In genomic region chr11:87087142-87087541, GRCm38 (mm10) we compare ENCODE assay signal across 9 mouse cellular contexts. TPM values are rescaled to one million over a fixed set of nuclear protein-coding genes. Genes with fewer than 3 reads are reported as not detected.
A peak's percentile ranks its signal among the peaks of the same experiment; 100 is the strongest.
DNase-seq lines count a peak whose midpoint lies in the region; ATAC-seq and TF ChIP-seq lines count a peak whose summit lies in the region.
"Had no signal": no experiment of that assay in that cellular context is flagged by ENCODE, and none has a peak within 500 bp of the region (broad histone marks: within the 10 kb centered on the region; RNA-seq: fewer than 3 reads in every experiment).

No protein-coding gene starts in this region.

- no peaks in the 10 kb centered on the region for H3K27me3 ChIP-seq in heart, embryonic 14.5 days (ENCODE audit: control insufficient read depth, insufficient read depth, low read length)
- no peaks in the 10 kb centered on the region for H3K27me3 ChIP-seq in MEL (ENCODE audit: control insufficient read depth in 1 of 2, insufficient read depth in 2 of 2, low read length in 2 of 2)
- no peaks in the 10 kb centered on the region for H3K27me3 ChIP-seq in hindbrain, embryonic 14.5 days (ENCODE audit: control insufficient read depth, insufficient read depth, low read length)
- H3K27me3 ChIP-seq in midbrain, embryonic 12.5 days: no peaks in the 10 kb centered on the region

- TF ChIP-seq POLR2A in MEL (IDR thresholded peaks at IDR 0.05; ENCODE audit: control insufficient read depth in 1 of 2, insufficient read depth in 1 of 2, low read depth in 1 of 2, low read length in 2 of 2, poor library complexity in 1 of 2): no peak

- H3K4me2 ChIP-seq in heart, embryonic 14.5 days (ENCODE audit: low read length): peak overlapping the region; percentile 95
- peak overlapping the region; percentile 88 for H3K4me2 ChIP-seq in hindbrain, embryonic 14.5 days (replicated peaks)
- H3K4me2 ChIP-seq in midbrain, embryonic 12.5 days (replicated peaks): peak overlapping the region; percentile 74

- no peak for ATAC-seq in heart, embryonic 14.5 days (ENCODE audit: insufficient number of reproducible peaks, insufficient read depth, low FRiP score, low read depth)
- no peak for ATAC-seq in hindbrain, embryonic 14.5 days (ENCODE audit: low FRiP score)
- ATAC-seq in midbrain, embryonic 12.5 days (ENCODE audit: low FRiP score, low read depth): no peak

- peak in 1 of 2 experiments; percentile 58; a peak in 1 of 4 replicates for TF ChIP-seq EP300 in MEL (IDR thresholded peaks at IDR 0.05; ENCODE audit: low read depth in 1 of 2, low read length in 2 of 2)

- H3K79me2 ChIP-seq in MEL (ENCODE audit: control insufficient read depth, insufficient read depth, low read length, poor library complexity): peaks cover 32% of the 10 kb centered on the region

- TF ChIP-seq CTCF in MEL (IDR thresholded peaks at IDR 0.05 in 2 of 3, conservative IDR thresholded peaks at IDR 0.05 in 1 of 3; ENCODE audit: control insufficient read depth in 1 of 3, insufficient read depth in 1 of 3, low read depth in 2 of 3, low read length in 3 of 3, poor library complexity in 1 of 3, severe bottlenecking in 1 of 3): no peak

- DNase-seq in heart, adult 8-10 months (ENCODE audit: low spot score): no peak
- peak; percentile 80 for DNase-seq in MEL (ENCODE audit: low read depth, low spot score)
- DNase-seq in hindbrain, embryonic 14.5 days (ENCODE audit: low spot score): no peak
- DNase-seq in adrenal gland, postnatal 14 days: no peak
- DNase-seq in thymus, postnatal 0 days (ENCODE audit: low spot score): no peak
- DNase-seq in layer of hippocampus, adult 18-20 months (ENCODE audit: low spot score in 2 of 2): no peak

- peak overlapping the region; percentile 61 to 67; a peak in 2 of 4 replicates for H3K27ac ChIP-seq in heart, embryonic 14.5 days (replicated peaks in 1 of 2; ENCODE audit: control insufficient read depth in 1 of 2, insufficient read depth in 1 of 2, low read depth in 2 of 2, low read length in 2 of 2)
- peak overlapping the region; percentile 87 for H3K27ac ChIP-seq in MEL (ENCODE audit: control insufficient read depth, low read depth, low read length)
- no peak overlapping the region for H3K27ac ChIP-seq in hindbrain, embryonic 14.5 days
- no peak overlapping the region for H3K27ac ChIP-seq in midbrain, embryonic 12.5 days (replicated peaks)

- TF ChIP-seq RAD21 in MEL (IDR thresholded peaks at IDR 0.05; ENCODE audit: low read depth, low read length): no peak

- H3K9ac ChIP-seq in heart, embryonic 14.5 days (ENCODE audit: low read length): peak overlapping the region; percentile 92; the same call in 1 of the 2 replicates
- peak overlapping the region; percentile 16 for H3K9ac ChIP-seq in MEL (ENCODE audit: control insufficient read depth, low read depth, low read length, poor library complexity, severe bottlenecking)
- H3K9ac ChIP-seq in hindbrain, embryonic 14.5 days: peak overlapping the region; percentile 75; the same call in 1 of the 2 replicates
- H3K9ac ChIP-seq in midbrain, embryonic 12.5 days (replicated peaks): peak overlapping the region; percentile 88; the same call in 1 of the 2 replicates

- 39% methylated on average over 2 of the region's 2 CpGs for WGBS in heart, embryonic 14.5 days
- WGBS in hindbrain, embryonic 14.5 days: 72% methylated on average over 2 of the region's 2 CpGs
- 79% methylated on average over 2 of the region's 2 CpGs for WGBS in midbrain, embryonic 12.5 days

- H3K4me1 ChIP-seq in heart, embryonic 14.5 days (ENCODE audit: control insufficient read depth in 2 of 2, insufficient read depth in 2 of 2, low read length in 2 of 2): peaks cover 10 to 19% of the 10 kb centered on the region in 2 experiments
- H3K4me1 ChIP-seq in MEL (ENCODE audit: control insufficient read depth in 1 of 2, insufficient read depth in 2 of 2, low read length in 2 of 2): peaks cover 10 to 16% of the 10 kb centered on the region in 2 experiments; a peak in 3 of 4 replicates
- peaks cover 28% of the 10 kb centered on the region for H3K4me1 ChIP-seq in hindbrain, embryonic 14.5 days (replicated peaks; ENCODE audit: control insufficient read depth, insufficient read depth, low read length)
- peaks cover 28% of the 10 kb centered on the region for H3K4me1 ChIP-seq in midbrain, embryonic 12.5 days

- no peaks in the 10 kb centered on the region for H3K9me3 ChIP-seq in heart, embryonic 14.5 days (ENCODE audit: control insufficient read depth, low read length)
- H3K9me3 ChIP-seq in MEL (replicated peaks; ENCODE audit: insufficient read depth, low read length): no peaks in the 10 kb centered on the region
- H3K9me3 ChIP-seq in hindbrain, embryonic 14.5 days (ENCODE audit: control insufficient read depth, low read length): no peaks in the 10 kb centered on the region
- no peaks in the 10 kb centered on the region for H3K9me3 ChIP-seq in midbrain, embryonic 12.5 days

- peaks cover 59% of the 10 kb centered on the region for H3K36me3 ChIP-seq in heart, embryonic 14.5 days (ENCODE audit: control insufficient read depth, insufficient read depth, low read length)
- H3K36me3 ChIP-seq in MEL (ENCODE audit: control insufficient read depth in 1 of 2, insufficient read depth in 2 of 2, low read length in 2 of 2): peaks cover 12 to 18% of the 10 kb centered on the region in 2 experiments
- H3K36me3 ChIP-seq in hindbrain, embryonic 14.5 days (replicated peaks; ENCODE audit: control insufficient read depth, insufficient read depth): peaks cover 48% of the 10 kb centered on the region
- H3K36me3 ChIP-seq in midbrain, embryonic 12.5 days: peaks cover 49% of the 10 kb centered on the region

- H3K4me3 ChIP-seq in heart, embryonic 14.5 days (ENCODE audit: control insufficient read depth in 1 of 2, insufficient read depth in 1 of 2, low read depth in 1 of 2, low read length in 2 of 2): peak overlapping the region; percentile 66 to 86; a peak in 3 of 4 replicates
- peak overlapping the region; percentile 81 to 90 for H3K4me3 ChIP-seq in MEL (ENCODE audit: control insufficient read depth in 1 of 2, insufficient read depth in 1 of 2, low read depth in 2 of 2, low read length in 2 of 2)
- peak overlapping the region; percentile 69 for H3K4me3 ChIP-seq in hindbrain, embryonic 14.5 days (replicated peaks; ENCODE audit: low read length)
- H3K4me3 ChIP-seq in midbrain, embryonic 12.5 days: peak overlapping the region; percentile 95

RNA-seq across cellular contexts. Expression of gene Smg8, which starts 0.6 kb away (rescaled TPM):
- 12.9 and 14.0 TPM in 2 replicates for polyA plus RNA-seq in heart, embryonic 14.5 days (2014; fragmentation: Nextera tagmentation; extraction: Ambion mirVana)
- 10 to 100 TPM in 1 of 4 experiments, 1 to 10 TPM in 3; 8.9 to 10.3 (median 9.5) TPM for total RNA-seq in heart, adult 8-10 months (2022)
- total RNA-seq in MEL (2012; rRNA removed): 26.6 and 28.1 TPM in 2 replicates
- 100 to 1,000 TPM in 1 of 2 experiments, 10 to 100 TPM in 1; 33.9 to 120 TPM for polyA plus RNA-seq in MEL (2012; ENCODE audit: insufficient read depth in 1 of 2, insufficient read length in 2 of 2, low read depth in 1 of 2, low replicate concordance in 2 of 2, missing spikeins in 1 of 2)
- polyA plus RNA-seq in hindbrain, embryonic 14.5 days (2014; fragmentation: Nextera tagmentation; extraction: Ambion mirVana): 22.5 and 23.1 TPM in 2 replicates
- polyA plus RNA-seq in midbrain, embryonic 12.5 days (2016; fragmentation: Nextera tagmentation; extraction: Ambion mirVana): 26.4 and 29.3 TPM in 2 replicates
- total RNA-seq in adrenal gland, postnatal 14 days (2021): 16.2 and 18.3 TPM in 2 replicates
- polyA plus RNA-seq in thymus, postnatal 0 days (2015; fragmentation: Nextera tagmentation; extraction: Ambion mirVana): 17.1 and 17.9 TPM in 2 replicates
- 10 to 100 TPM; 16.3 to 17.8 TPM for total RNA-seq in layer of hippocampus, adult 18-20 months (2021)

RNA-seq across cellular contexts. Expression of gene Gdpd1, which starts 13.3 kb away (rescaled TPM):
- polyA plus RNA-seq in heart, embryonic 14.5 days (2014; fragmentation: Nextera tagmentation; extraction: Ambion mirVana): 28.6 and 30.1 TPM in 2 replicates
- total RNA-seq in heart, adult 8-10 months (2022): 10 to 100 TPM in 2 of 4 experiments, 1 to 10 TPM in 2; 9.1 to 12.0 (median 10.5) TPM
- total RNA-seq in MEL (2012; rRNA removed): 10.6 and 11.2 TPM in 2 replicates
- polyA plus RNA-seq in MEL (2012; ENCODE audit: insufficient read depth in 1 of 2, insufficient read length in 2 of 2, low read depth in 1 of 2, low replicate concordance in 2 of 2, missing spikeins in 1 of 2): 1 to 10 TPM in 1 of 2 experiments, not detected in 1; 7.9 TPM
- polyA plus RNA-seq in hindbrain, embryonic 14.5 days (2014; fragmentation: Nextera tagmentation; extraction: Ambion mirVana): 157 and 171 TPM in 2 replicates
- 120 and 122 TPM in 2 replicates for polyA plus RNA-seq in midbrain, embryonic 12.5 days (2016; fragmentation: Nextera tagmentation; extraction: Ambion mirVana)
- 5.3 and 6.8 TPM in 2 replicates for total RNA-seq in adrenal gland, postnatal 14 days (2021)
- 12.6 and 14.6 TPM in 2 replicates for polyA plus RNA-seq in thymus, postnatal 0 days (2015; fragmentation: Nextera tagmentation; extraction: Ambion mirVana)
- 10 to 100 TPM; 44.0 to 47.0 TPM for total RNA-seq in layer of hippocampus, adult 18-20 months (2021)

RNA-seq across cellular contexts. Expression of gene Prr11, which starts 21.4 kb away (rescaled TPM):
- 7.5 and 8.0 TPM in 2 replicates for polyA plus RNA-seq in heart, embryonic 14.5 days (2014; fragmentation: Nextera tagmentation; extraction: Ambion mirVana)
- under 1 TPM; 0.25 to 0.55 (median 0.37) TPM for total RNA-seq in heart, adult 8-10 months (2022)
- 4.9 and 7.6 TPM in 2 replicates for total RNA-seq in MEL (2012; rRNA removed)
- polyA plus RNA-seq in MEL (2012; ENCODE audit: insufficient read depth in 1 of 2, insufficient read length in 2 of 2, low read depth in 1 of 2, low replicate concordance in 2 of 2, missing spikeins in 1 of 2): 10 to 100 TPM; 19.3 to 50.6 TPM
- 2.9 and 3.6 TPM in 2 replicates for polyA plus RNA-seq in hindbrain, embryonic 14.5 days (2014; fragmentation: Nextera tagmentation; extraction: Ambion mirVana)
- 9.4 and 9.8 TPM in 2 replicates for polyA plus RNA-seq in midbrain, embryonic 12.5 days (2016; fragmentation: Nextera tagmentation; extraction: Ambion mirVana)
- 5.4 and 6.2 TPM in 2 replicates for total RNA-seq in adrenal gland, postnatal 14 days (2021)
- polyA plus RNA-seq in thymus, postnatal 0 days (2015; fragmentation: Nextera tagmentation; extraction: Ambion mirVana): 5.6 and 5.8 TPM in 2 replicates
- total RNA-seq in layer of hippocampus, adult 18-20 months (2021): under 1 TPM; 0.25 to 0.42 TPM
- total RNA-seq: liver, adult 2 months had no signal

RNA-seq across cellular contexts. Expression of gene Ska2, which starts 21.9 kb away (rescaled TPM):
- polyA plus RNA-seq in heart, embryonic 14.5 days (2014; fragmentation: Nextera tagmentation; extraction: Ambion mirVana): 61.1 and 65.3 TPM in 2 replicates
- 10 to 100 TPM; 13.8 to 16.9 (median 15.0) TPM for total RNA-seq in heart, adult 8-10 months (2022)
- total RNA-seq in MEL (2012; rRNA removed): 21.3 and 24.5 TPM in 2 replicates
- 10 to 100 TPM in 1 of 2 experiments, not detected in 1; 24.8 TPM for polyA plus RNA-seq in MEL (2012; ENCODE audit: insufficient read depth in 1 of 2, insufficient read length in 2 of 2, low read depth in 1 of 2, low replicate concordance in 2 of 2, missing spikeins in 1 of 2)
- 37.8 and 39.4 TPM in 2 replicates for polyA plus RNA-seq in hindbrain, embryonic 14.5 days (2014; fragmentation: Nextera tagmentation; extraction: Ambion mirVana)
- 93.4 and 99.6 TPM in 2 replicates for polyA plus RNA-seq in midbrain, embryonic 12.5 days (2016; fragmentation: Nextera tagmentation; extraction: Ambion mirVana)
- 10.4 and 11.0 TPM in 2 replicates for total RNA-seq in adrenal gland, postnatal 14 days (2021)
- 59.6 and 59.7 TPM in 2 replicates for polyA plus RNA-seq in thymus, postnatal 0 days (2015; fragmentation: Nextera tagmentation; extraction: Ambion mirVana)
- 10 to 100 TPM; 12.8 to 15.0 TPM for total RNA-seq in layer of hippocampus, adult 18-20 months (2021)

RNA-seq across cellular contexts. Expression of gene Trim37, which starts 39.7 kb away (rescaled TPM):
- polyA plus RNA-seq in heart, embryonic 14.5 days (2014; fragmentation: Nextera tagmentation; extraction: Ambion mirVana): 18.5 and 21.3 TPM in 2 replicates
- 1 to 10 TPM; 4.5 to 9.5 (median 6.9) TPM for total RNA-seq in heart, adult 8-10 months (2022)
- 39.3 and 48.9 TPM in 2 replicates for total RNA-seq in MEL (2012; rRNA removed)
- polyA plus RNA-seq in MEL (2012; ENCODE audit: insufficient read depth in 1 of 2, insufficient read length in 2 of 2, low read depth in 1 of 2, low replicate concordance in 2 of 2, missing spikeins in 1 of 2): 10 to 100 TPM in 1 of 2 experiments, not detected in 1; 52.1 TPM
- 104 and 107 TPM in 2 replicates for polyA plus RNA-seq in hindbrain, embryonic 14.5 days (2014; fragmentation: Nextera tagmentation; extraction: Ambion mirVana)
- polyA plus RNA-seq in midbrain, embryonic 12.5 days (2016; fragmentation: Nextera tagmentation; extraction: Ambion mirVana): 95.3 and 106 TPM in 2 replicates
- total RNA-seq in adrenal gland, postnatal 14 days (2021): 18.0 and 19.0 TPM in 2 replicates
- polyA plus RNA-seq in thymus, postnatal 0 days (2015; fragmentation: Nextera tagmentation; extraction: Ambion mirVana): 26.4 and 27.1 TPM in 2 replicates
- 100 to 1,000 TPM; 174 to 185 TPM for total RNA-seq in layer of hippocampus, adult 18-20 months (2021)

Comparison
In these comparisons a context has a peak if more than half of its experiments do, and no peak if none do; other contexts are left out.
1. H3K27ac ChIP-seq: peak in heart, embryonic 14.5 days (2 of 2) and MEL (single experiment); none in hindbrain, embryonic 14.5 days (single experiment) and midbrain, embryonic 12.5 days (single experiment).
2. H3K9ac ChIP-seq: peak in every context shown above with its lines; median percentile 92 in heart, embryonic 14.5 days; 88 in midbrain, embryonic 12.5 days; 75 in hindbrain, embryonic 14.5 days; 16 in MEL.
3. Peak in every context shown above with its lines, with median percentiles within 50 percentile points of each other: H3K4me2 ChIP-seq and H3K4me3 ChIP-seq.